Mouse (Mus musculus) left cerebral cortex, postnatal 4 days (tissue): ENCODE results near the gene Abcg1. TPM values are rescaled to one million over a fixed set of nuclear protein-coding genes. Genes with fewer than 3 reads are reported as not detected.

Source experiments
- DNase-seq: peaks from one replicate; pipeline ENCODE4 v3.0.0-alpha.2; 2022
- intact Hi-C: fragments of 180-260 bp; cut with DNase I; formaldehyde crosslinking; loops from one replicate; pipeline ENCODE4 v1.15.1; 2025
- total RNA-seq, 2 experiments: library from RNA; stranded (reverse); gene quantifications; 2 replicates each; pipeline ENCODE4 v1.2.3; 2021

Gene Abcg1
- total RNA-seq, 2 experiments from 2014 or later = 18.5 to 20.0 TPM

DNA sequence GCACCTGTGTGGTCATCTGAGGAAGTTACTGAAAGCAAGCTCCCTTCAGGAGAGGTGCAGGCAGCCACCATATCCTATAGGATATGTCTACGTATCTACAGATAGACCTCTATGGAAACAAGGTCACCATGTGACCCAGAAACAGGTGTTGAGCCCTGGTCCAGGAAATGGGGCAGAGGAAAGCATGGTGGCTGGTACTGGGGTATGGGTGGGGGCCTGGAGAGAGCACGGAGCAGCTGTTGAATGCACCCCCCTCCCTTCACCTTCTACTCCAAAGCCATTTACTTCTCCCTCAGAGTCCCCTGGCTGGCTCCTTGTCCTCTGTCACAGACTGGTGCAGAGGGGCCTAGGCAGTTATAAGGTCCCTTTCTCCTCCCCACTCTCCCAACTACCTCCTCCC, 106.3 kb downstream of the Abcg1 start:
- intact Hi-C loops = no loop called here
- no peak for DNase-seq

DNA sequence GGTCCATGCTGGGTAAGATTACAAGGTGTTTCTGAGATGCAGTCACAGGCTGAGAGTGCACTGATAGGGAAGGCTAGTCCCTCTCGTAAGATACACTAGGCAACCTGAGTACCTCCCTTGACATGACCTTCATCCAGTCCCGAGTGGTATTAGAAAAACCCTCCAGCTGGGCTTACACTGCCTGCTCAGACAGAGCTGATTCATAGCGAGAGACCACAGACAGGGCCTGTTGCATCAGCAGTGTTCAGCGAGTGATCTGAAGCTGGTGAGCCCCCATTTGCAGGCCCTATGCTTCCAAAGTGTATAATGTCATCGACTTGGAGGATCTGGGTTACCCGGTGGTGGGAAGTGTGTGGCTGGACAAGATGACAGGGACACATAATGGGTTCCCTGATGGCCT, 107.7 kb downstream of the Abcg1 start, which contains the start of gene Tff1:
Tff1 (minus strand) TSS at position 151 of the 400 bp plus-strand sequence.
- intact Hi-C loops = no loop called here
- no peak for DNase-seq

Other genes with a start within 250 kb of the Abcg1 start
- under 1 TPM; 0.32 to 0.58 TPM for gene Glp1r, start 155.9 kb upstream of the Abcg1 start, total RNA-seq
- gene Umodl1, start 103.0 kb upstream of the Abcg1 start, total RNA-seq = under 1 TPM in 1 of 2 experiments, not detected in 1; 0.14 TPM
- gene Tff3, start 72.0 kb downstream of the Abcg1 start, total RNA-seq = not detected
- not detected for gene Tff2, start 86.6 kb downstream of the Abcg1 start, total RNA-seq
- gene Tff1, start 107.6 kb downstream of the Abcg1 start, total RNA-seq = not detected
- not detected for gene Tmprss3, start 141.3 kb downstream of the Abcg1 start, total RNA-seq
- not detected for gene Ubash3a, start 150.2 kb downstream of the Abcg1 start, total RNA-seq
- 10 to 100 TPM; 11.9 to 12.6 TPM for gene Rsph1, start 219.7 kb downstream of the Abcg1 start, total RNA-seq
- gene Slc37a1, start 229.1 kb downstream of the Abcg1 start, total RNA-seq = 10 to 100 TPM; 18.4 to 19.4 TPM